Mouse (Mus musculus) spleen, adult 2 months (tissue): ENCODE results near the gene Pfkfb3. TPM values are rescaled to one million over a fixed set of nuclear protein-coding genes. Genes with fewer than 3 reads are reported as not detected.

ENCODE experiments used
- DNase-seq, 2 experiments: peaks; one replicate each; pipeline versions ENCODE4 v3.0.0 to v3.0.0-alpha.2; 2012 to 2021; ENCODE audit warnings: low spot score in 2 of 2, low read depth in 1 of 2
- H3K27ac ChIP-seq: fragments of 200-500 bp; 2 replicates; pipeline ENCODE4 v1.5.1; 2012; ENCODE audit warnings: low read length, inconsistent platforms; ENCODE audit not compliant: insufficient read depth
- H3K27me3 ChIP-seq: fragments of 200-500 bp; 2 replicates; pipeline ENCODE4 v1.6.1; 2012; ENCODE audit warnings: mild to moderate bottlenecking, moderate library complexity, low read length, inconsistent platforms; ENCODE audit not compliant: control insufficient read depth, insufficient read depth
- H3K36me3 ChIP-seq: fragments of 200-500 bp; 2 replicates; pipeline ENCODE4 v1.6.1; 2012; ENCODE audit warnings: mild to moderate bottlenecking, low read length, inconsistent platforms; ENCODE audit not compliant: control insufficient read depth, insufficient read depth
- H3K4me1 ChIP-seq: fragments of 200-500 bp; 2 replicates; pipeline ENCODE4 v1.6.1; 2011; ENCODE audit warnings: inconsistent platforms; ENCODE audit not compliant: control insufficient read depth, insufficient read depth, insufficient read length
- H3K4me3 ChIP-seq: fragments of 200-500 bp; 2 replicates; pipeline ENCODE4 v1.5.1; 2011; ENCODE audit warnings: mild to moderate bottlenecking, inconsistent platforms; ENCODE audit not compliant: insufficient read depth, insufficient read length; ENCODE audit errors: extremely low read depth
- CTCF ChIP-seq: fragments of 200-500 bp; IDR thresholded peaks from 2 replicates; pipeline ENCODE4 v1.5.1; 2011; ENCODE audit warnings: mild to moderate bottlenecking, inconsistent platforms; ENCODE audit not compliant: insufficient read depth, insufficient read length, insufficient replicate concordance; ENCODE audit errors: extremely low read depth
- POLR2A ChIP-seq: fragments of 200-500 bp; IDR thresholded peaks from 2 replicates; pipeline ENCODE4 v1.6.1; 2011; ENCODE audit warnings: low read depth, low read length, inconsistent platforms
- WGBS: fragments of 180-500 bp; shearing (Covaris S2); methylation state at CpG from one replicate; pipeline ENCODE4 v1.1.7; 2018; 5-methylcytosine and 5-hydroxymethylcytosine counted together
- polyA plus RNA-seq: library from polyadenylated mRNA; depleted of rRNA; stranded (reverse); fragments of >200 nt; gene quantifications from 2 replicates; pipeline ENCODE4 v1.2.3, GENCODE M21; 2012

The Pfkfb3 gene
- polyA plus RNA-seq, 1 experiment = 22.0 TPM

GRCm38 (mm10) chr2:11475316-11475715 is 78.6 kb downstream of the Pfkfb3 start:
- TF ChIP-seq CTCF (no peak), POLR2A (no peak)
- Histone ChIP-seq H3K36me3 (peaks cover 42% of the 10 kb centered on the region), H3K4me1 (no peaks in the 10 kb centered on the region), H3K27ac (no peak overlapping the region), H3K27me3 (no peaks in the 10 kb centered on the region), H3K4me3 (no peak overlapping the region)
- DNase-seq = no peak
- WGBS = 97% methylated on average over 7 of the region's 7 CpGs

- Histone ChIP-seq H3K27me3 (no peaks in the 10 kb centered on the region), H3K27ac (no peak overlapping the region), H3K4me3 (no peak overlapping the region), H3K4me1 (no peaks in the 10 kb centered on the region), H3K36me3 (no peaks in the 10 kb centered on the region)
- TF ChIP-seq POLR2A = no peak
- no peak for TF ChIP-seq CTCF
- no peak for DNase-seq
- 70% methylated on average over 3 of the region's 3 CpGs for WGBS
Observed at GRCm38 (mm10) chr2:11464661-11465099, 89.2 kb downstream of the Pfkfb3 start.

- Histone ChIP-seq H3K27me3 (no peaks in the 10 kb centered on the region; the same call in 1 of the 2 replicates), H3K27ac (no peak overlapping the region), H3K4me3 (no peak overlapping the region), H3K4me1 (no peaks in the 10 kb centered on the region), H3K36me3 (no peaks in the 10 kb centered on the region)
- TF ChIP-seq CTCF (no peak), POLR2A (no peak)
- no peak for DNase-seq
- 85% methylated on average over 3 of the region's 3 CpGs for WGBS
Observed at GRCm38 (mm10) chr2:11460976-11461375, 92.9 kb downstream of the Pfkfb3 start.

- Histone ChIP-seq H3K4me3 (no peak overlapping the region), H3K27me3 (no peaks in the 10 kb centered on the region; the same call in 1 of the 2 replicates), H3K27ac (no peak overlapping the region), H3K36me3 (no peaks in the 10 kb centered on the region), H3K4me1 (no peaks in the 10 kb centered on the region)
- no peak for DNase-seq
- WGBS = 96% methylated on average over 1 of the region's 1 CpGs
- TF ChIP-seq CTCF (no peak), POLR2A (no peak)
Observed at GRCm38 (mm10) chr2:11458494-11458893, 95.4 kb downstream of the Pfkfb3 start.

GRCm38 (mm10) chr2:11457904-11458303 is 96.0 kb downstream of the Pfkfb3 start:
- H3K4me3 ChIP-seq = no peak overlapping the region
- 70% methylated on average over 7 of the region's 7 CpGs for WGBS
- no peaks in the 10 kb centered on the region for H3K36me3 ChIP-seq
- TF ChIP-seq CTCF (no peak), POLR2A (no peak)
- H3K27me3 ChIP-seq = no peaks in the 10 kb centered on the region; the same call in 1 of the 2 replicates
- no peak for DNase-seq
- no peak overlapping the region for H3K27ac ChIP-seq
- H3K4me1 ChIP-seq = no peaks in the 10 kb centered on the region

- Histone ChIP-seq H3K27me3 (no peaks in the 10 kb centered on the region), H3K4me1 (no peaks in the 10 kb centered on the region), H3K4me3 (no peak overlapping the region), H3K27ac (no peak overlapping the region), H3K36me3 (no peaks in the 10 kb centered on the region)
- DNase-seq = no peak
- no peak for TF ChIP-seq CTCF
- TF ChIP-seq POLR2A = no peak
- WGBS = 87% methylated on average over 3 of the region's 3 CpGs
Observed at GRCm38 (mm10) chr2:11448711-11449110, 105.2 kb downstream of the Pfkfb3 start.

- 68% methylated on average over 2 of the region's 2 CpGs for WGBS
- H3K4me1 ChIP-seq = no peaks in the 10 kb centered on the region
- H3K27ac ChIP-seq = no peak overlapping the region
- TF ChIP-seq POLR2A (no peak), CTCF (no peak)
- H3K4me3 ChIP-seq = no peak overlapping the region
- H3K27me3 ChIP-seq = no peaks in the 10 kb centered on the region
- no peak for DNase-seq
- no peaks in the 10 kb centered on the region for H3K36me3 ChIP-seq
Observed at GRCm38 (mm10) chr2:11447865-11448264, 106.0 kb downstream of the Pfkfb3 start.
